Mouse (Mus musculus) heart, adult 2 months (tissue): Measurements from ENCODE around the gene Tpm1.

Experiments used
- CTCF ChIP-seq: fragments of 200-600 bp; IDR thresholded peaks from 2 replicates; pipeline ENCODE4 v1.8.1; 2022; ENCODE audit warnings: antibody characterized with exemption, mild to moderate bottlenecking, moderate library complexity
- EP300 ChIP-seq: fragments of 200-500 bp; IDR thresholded peaks from 2 replicates; pipeline ENCODE4 v1.6.1; 2011; ENCODE audit warnings: low read depth, low read length, control low read depth; ENCODE audit not compliant: insufficient read depth
- POLR2A ChIP-seq: fragments of 200-500 bp; IDR thresholded peaks from 2 replicates; pipeline ENCODE4 v1.6.1; 2011; ENCODE audit warnings: mild to moderate bottlenecking, low read depth, low read length, control low read depth; ENCODE audit not compliant: insufficient read depth

DNA sequence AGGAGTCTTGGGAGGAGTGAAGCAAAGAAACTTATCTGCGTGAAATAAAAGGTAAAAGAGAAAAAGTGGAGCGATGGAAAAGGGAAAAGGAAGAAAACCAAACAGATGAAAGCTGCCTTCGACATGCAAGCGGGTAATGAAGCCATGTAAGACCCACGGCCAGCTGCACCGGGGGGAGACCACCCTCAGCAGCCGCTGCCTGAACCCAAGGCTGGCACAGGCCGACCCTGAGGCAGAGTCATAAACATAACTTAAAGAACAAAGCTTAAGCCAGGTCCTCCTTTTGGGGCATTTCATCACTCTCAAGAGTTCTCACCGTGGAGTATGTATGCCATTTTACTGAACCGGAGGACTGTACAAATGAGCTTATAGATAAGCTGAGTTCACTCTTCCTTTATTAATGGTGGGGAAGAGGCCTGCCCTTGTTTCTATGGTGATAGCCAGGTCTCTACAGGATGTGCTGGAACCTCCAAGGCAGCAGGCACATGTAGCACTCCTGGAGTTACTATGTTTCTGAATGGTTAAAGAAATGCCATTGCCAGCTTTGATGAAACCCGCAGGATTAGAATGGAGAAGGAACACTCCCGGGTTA, 21.0 kb downstream of the Tpm1 start:
- TF ChIP-seq EP300 = no peak
- TF ChIP-seq CTCF = no peak
- TF ChIP-seq POLR2A = no peak
